Mouse (Mus musculus): ENCODE measurements at regions not wholly inside any gene's neighbourhood (a gene's known extent, or its start where the extent isn't known, plus 50 kb on each side); places are given as distances from the start of the nearest gene placed in this dataset.
"Not testable (repeated sequence)": the region's sequence is repeated elsewhere in the genome, so short reads cannot be mapped to it uniquely, and the experiment has no call there.

- no peak overlapping the region for H3K27ac ChIP-seq
- H3K36me3 ChIP-seq = no peaks in the 10 kb centered on the region
- H3K4me1 ChIP-seq (replicated peaks) = no peaks in the 10 kb centered on the region
- WGBS = 79% methylated on average over 2 of the region's 2 CpGs
- H3K27me3 ChIP-seq = no peaks in the 10 kb centered on the region
- no peak overlapping the region for H3K9ac ChIP-seq (replicated peaks)
- no peak for ATAC-seq (ENCODE audit: insufficient number of reproducible peaks, insufficient read depth, low FRiP score, low TSS enrichment, low read depth)
- no peak overlapping the region for H3K4me3 ChIP-seq (replicated peaks)
- H3K9me3 ChIP-seq = no peaks in the 10 kb centered on the region
- no peak overlapping the region for H3K4me2 ChIP-seq
These were observed 4763.5 kb upstream of the Gm7489 start for GRCm38 (mm10) chr15:49121202-49121601.

- Histone ChIP-seq H3K4me3 (replicated peaks) (no peak overlapping the region), H3K27me3 (no peaks in the 10 kb centered on the region), H3K27ac (no peak overlapping the region), H3K4me2 (no peak overlapping the region), H3K4me1 (replicated peaks) (no peaks in the 10 kb centered on the region), H3K9ac (replicated peaks) (no peak overlapping the region), H3K9me3 (no peaks in the 10 kb centered on the region), H3K36me3 (no peaks in the 10 kb centered on the region)
- 74% methylated on average over 1 of the region's 1 CpGs for WGBS
- no peak for ATAC-seq (ENCODE audit: insufficient number of reproducible peaks, insufficient read depth, low FRiP score, low TSS enrichment, low read depth)
These were observed 4738.3 kb upstream of the Gm7489 start for GRCm38 (mm10) chr15:49146430-49146829.

- no peaks in the 10 kb centered on the region for H3K9me3 ChIP-seq
- no peak overlapping the region for H3K9ac ChIP-seq (replicated peaks)
- H3K36me3 ChIP-seq = no peaks in the 10 kb centered on the region
- H3K27ac ChIP-seq = no peak overlapping the region
- no peaks in the 10 kb centered on the region for H3K4me1 ChIP-seq (replicated peaks)
- no peaks in the 10 kb centered on the region for H3K27me3 ChIP-seq
- H3K4me3 ChIP-seq (replicated peaks) = no peak overlapping the region
- no peak overlapping the region for H3K4me2 ChIP-seq
- no peak for ATAC-seq (ENCODE audit: insufficient number of reproducible peaks, insufficient read depth, low FRiP score, low TSS enrichment, low read depth)
These were observed 4732.7 kb upstream of the Gm7489 start for GRCm38 (mm10) chr15:49151998-49152397.

- Histone ChIP-seq H3K9me3 (no peaks in the 10 kb centered on the region), H3K27ac (no peak overlapping the region), H3K36me3 (no peaks in the 10 kb centered on the region), H3K27me3 (no peaks in the 10 kb centered on the region), H3K4me3 (replicated peaks) (no peak overlapping the region), H3K4me1 (replicated peaks) (no peaks in the 10 kb centered on the region), H3K4me2 (no peak overlapping the region), H3K9ac (replicated peaks) (no peak overlapping the region)
- ATAC-seq (ENCODE audit: insufficient number of reproducible peaks, insufficient read depth, low FRiP score, low TSS enrichment, low read depth) = no peak
- WGBS = 89% methylated on average over 5 of the region's 5 CpGs
These were observed 4730.7 kb upstream of the Gm7489 start for GRCm38 (mm10) chr15:49154026-49154425.

- Histone ChIP-seq H3K27me3 (no peaks in the 10 kb centered on the region), H3K9ac (replicated peaks) (no peak overlapping the region), H3K4me3 (replicated peaks) (no peak overlapping the region), H3K36me3 (no peaks in the 10 kb centered on the region), H3K9me3 (no peaks in the 10 kb centered on the region), H3K27ac (no peak overlapping the region), H3K4me2 (no peak overlapping the region), H3K4me1 (replicated peaks) (no peaks in the 10 kb centered on the region)
- WGBS = 70% methylated on average over 2 of the region's 2 CpGs
- no peak for ATAC-seq (ENCODE audit: insufficient number of reproducible peaks, insufficient read depth, low FRiP score, low TSS enrichment, low read depth)
These were observed 4693.2 kb upstream of the Gm7489 start for GRCm38 (mm10) chr15:49191474-49191873.

GRCm38 (mm10) chr15:49192571-49192970, 4692.1 kb upstream of the Gm7489 start:
- H3K4me1 ChIP-seq (replicated peaks); H3K27ac ChIP-seq; H3K9me3 ChIP-seq; H3K4me3 ChIP-seq (replicated peaks); H3K36me3 ChIP-seq; H3K9ac ChIP-seq (replicated peaks); H3K4me2 ChIP-seq; H3K27me3 ChIP-seq; ATAC-seq (ENCODE audit: insufficient number of reproducible peaks, insufficient read depth, low FRiP score, low TSS enrichment, low read depth): not testable (repeated sequence)
- 71% methylated on average over 4 of the region's 4 CpGs for WGBS

GRCm38 (mm10) chr15:49229063-49229462, 4655.6 kb upstream of the Gm7489 start:
- Histone ChIP-seq H3K4me3 (replicated peaks) (no peak overlapping the region), H3K4me2 (no peak overlapping the region), H3K4me1 (replicated peaks) (no peaks in the 10 kb centered on the region), H3K36me3 (no peaks in the 10 kb centered on the region), H3K9ac (replicated peaks) (no peak overlapping the region), H3K27ac (no peak overlapping the region), H3K27me3 (no peaks in the 10 kb centered on the region), H3K9me3 (no peaks in the 10 kb centered on the region)
- ATAC-seq (ENCODE audit: insufficient number of reproducible peaks, insufficient read depth, low FRiP score, low TSS enrichment, low read depth) = no peak
- WGBS = 29% methylated on average over 1 of the region's 1 CpGs

- H3K4me1 ChIP-seq (replicated peaks) = no peaks in the 10 kb centered on the region; the same call in 1 of the 2 replicates
- H3K9me3 ChIP-seq = no peaks in the 10 kb centered on the region
- ATAC-seq (ENCODE audit: insufficient number of reproducible peaks, insufficient read depth, low FRiP score, low TSS enrichment, low read depth) = peak; percentile 71; the same call in 1 of the 2 replicates
- no peak overlapping the region for H3K9ac ChIP-seq (replicated peaks)
- H3K36me3 ChIP-seq = no peaks in the 10 kb centered on the region
- H3K4me3 ChIP-seq (replicated peaks) = no peak overlapping the region
- no peak overlapping the region for H3K27ac ChIP-seq
- no peaks in the 10 kb centered on the region for H3K27me3 ChIP-seq
- H3K4me2 ChIP-seq = no peak overlapping the region
These were observed 4653.9 kb upstream of the Gm7489 start for GRCm38 (mm10) chr15:49230846-49231245.

- 39% methylated on average over 1 of the region's 1 CpGs for WGBS
- Histone ChIP-seq H3K4me3 (replicated peaks) (no peak overlapping the region), H3K36me3 (no peaks in the 10 kb centered on the region), H3K27ac (no peak overlapping the region), H3K4me2 (no peak overlapping the region), H3K4me1 (replicated peaks) (no peaks in the 10 kb centered on the region), H3K9me3 (no peaks in the 10 kb centered on the region), H3K9ac (replicated peaks) (no peak overlapping the region), H3K27me3 (no peaks in the 10 kb centered on the region)
- ATAC-seq (ENCODE audit: insufficient number of reproducible peaks, insufficient read depth, low FRiP score, low TSS enrichment, low read depth) = no peak
These were observed 4614.5 kb upstream of the Gm7489 start for GRCm38 (mm10) chr15:49270198-49270597.
